In the genomic region with DNA sequence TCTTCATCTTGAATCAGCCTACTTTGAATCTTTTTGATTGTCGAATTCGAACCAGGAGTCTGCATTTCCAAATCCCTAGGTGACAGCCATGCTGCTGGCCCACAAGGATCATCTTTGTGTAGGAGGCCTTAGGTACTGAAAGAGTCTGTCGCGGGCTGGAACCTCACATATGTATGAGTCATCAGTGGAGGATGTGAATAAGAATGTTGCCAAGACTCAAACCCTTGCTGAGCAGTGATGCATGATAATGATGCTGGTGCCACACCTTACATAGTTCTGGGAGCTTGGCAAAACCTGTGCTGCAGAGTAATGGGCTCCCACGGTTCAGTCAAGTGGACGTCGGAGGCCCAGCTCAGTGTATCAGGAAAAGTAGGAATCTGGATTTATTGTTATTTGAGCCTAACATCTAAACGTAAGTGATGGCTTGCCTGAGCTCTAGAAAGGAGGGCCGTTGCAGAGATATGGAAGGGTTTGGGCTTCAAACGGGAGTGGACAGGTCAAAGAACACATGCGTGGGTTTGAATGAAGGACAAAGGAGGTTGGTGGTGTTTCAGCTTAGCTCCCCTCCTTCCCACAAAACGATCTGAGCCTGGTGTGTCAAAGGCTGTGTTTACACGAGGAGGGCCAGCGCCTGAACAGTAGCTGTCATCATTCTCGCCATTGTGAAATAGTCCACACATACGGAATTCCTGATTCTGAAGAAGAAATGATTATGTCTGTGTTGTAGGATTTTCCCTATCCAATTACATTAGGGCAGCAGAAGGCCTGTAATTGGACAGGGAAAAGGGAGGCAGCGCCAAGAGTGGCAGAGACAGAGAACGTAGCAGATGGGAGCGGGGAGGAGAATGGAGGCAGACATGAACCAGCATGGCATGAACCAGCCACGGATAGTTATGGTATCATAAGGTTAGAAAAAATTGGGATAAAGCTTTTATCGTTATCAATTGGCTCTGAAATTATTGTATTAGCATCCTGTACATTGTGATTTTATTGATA, we compare ENCODE assay signal across 18 mouse cellular contexts. TPM values are rescaled to one million over a fixed set of nuclear protein-coding genes. Genes with fewer than 3 reads are reported as not detected.
DNase-seq lines count a peak whose midpoint lies in the region; ATAC-seq and TF ChIP-seq lines count a peak whose summit lies in the region.
"Had no signal": no experiment of that assay in that cellular context is flagged by ENCODE, and none has a peak within 500 bp of the region (broad histone marks: within the 10 kb centered on the region; RNA-seq: fewer than 3 reads in every experiment).

No protein-coding gene starts in this region.

- peak; percentile 21 for DNase-seq in forebrain, embryonic 14.5 days (ENCODE audit: low spot score)
- no peak for DNase-seq in forebrain, embryonic 10.5 days (ENCODE audit: extremely low spot score, low spot score)
- DNase-seq in left cerebral cortex, postnatal 14 days (ENCODE audit: low spot score in 2 of 2), result peak; percentile 11 to 31
- DNase-seq in left cerebral cortex, postnatal 4 days, result no peak
- peak; percentile 55 for DNase-seq in ES-CJ7 (ENCODE audit: low read depth, low spot score)
- DNase-seq in left cerebral cortex, postnatal 36 days (ENCODE audit: low spot score in 2 of 2), result peak; percentile 23 to 37
- no peak for DNase-seq in heart, adult 2 months
- no peak for DNase-seq in kidney, adult 18-20 months
- DNase-seq: gastrocnemius, adult 2 months; kidney, postnatal 14 days had no signal

- H3K4me3 ChIP-seq in forebrain, embryonic 14.5 days (ENCODE audit: low read depth, low read length), result no peak overlapping the region
- H3K4me3 ChIP-seq in forebrain, embryonic 10.5 days, result no peak overlapping the region
- H3K4me3 ChIP-seq in heart, adult 2 months, result no peak overlapping the region
- H3K4me3 ChIP-seq: gastrocnemius, adult 2 months; heart, embryonic 10.5 days; limb, embryonic 10.5 days; midbrain, embryonic 10.5 days had no signal

- no peak overlapping the region for H3K4me2 ChIP-seq in forebrain, embryonic 14.5 days (ENCODE audit: low read length)

- no peak overlapping the region for H3K9ac ChIP-seq in forebrain, embryonic 14.5 days (ENCODE audit: low read length)
- H3K9ac ChIP-seq in heart, adult 2 months (ENCODE audit: low read depth, low read length), result no peak overlapping the region

- no peaks in the 10 kb centered on the region for H3K79me2 ChIP-seq in heart, adult 2 months (replicated peaks; ENCODE audit: control insufficient read depth, insufficient read depth, low read length)

- intact Hi-C loops in left cerebral cortex, postnatal 14 days (cut with DNase I), result no loop called here
- intact Hi-C loops in left cerebral cortex, postnatal 4 days (cut with DNase I), result no loop called here
- intact Hi-C loops in left cerebral cortex, postnatal 36 days (cut with DNase I), result no loop called here
- intact Hi-C loops in heart, adult 2 months (cut with DNase I), result no loop called here

- H3K4me1 ChIP-seq in forebrain, embryonic 14.5 days (ENCODE audit: control insufficient read depth, insufficient read depth, low read length), result no peaks in the 10 kb centered on the region
- H3K4me1 ChIP-seq in forebrain, embryonic 10.5 days, result no peaks in the 10 kb centered on the region
- H3K4me1 ChIP-seq in heart, adult 2 months (ENCODE audit: control insufficient read depth, insufficient read depth, low read length), result no peaks in the 10 kb centered on the region
- H3K4me1 ChIP-seq: heart, embryonic 10.5 days; limb, embryonic 10.5 days; midbrain, embryonic 10.5 days had no signal

- no peak for TF ChIP-seq EP300 in heart, adult 2 months (IDR thresholded peaks at IDR 0.05; ENCODE audit: insufficient read depth, low read depth, low read length)

- no peaks in the 10 kb centered on the region for H3K36me3 ChIP-seq in forebrain, embryonic 14.5 days (ENCODE audit: control insufficient read depth, insufficient read depth, low read length)
- no peaks in the 10 kb centered on the region for H3K36me3 ChIP-seq in forebrain, embryonic 10.5 days (replicated peaks)
- H3K36me3 ChIP-seq in heart, adult 2 months (ENCODE audit: control insufficient read depth, insufficient read depth, low read length), result no peaks in the 10 kb centered on the region
- H3K36me3 ChIP-seq: heart, embryonic 10.5 days; limb, embryonic 10.5 days; midbrain, embryonic 10.5 days had no signal

- no peaks in the 10 kb centered on the region for H3K27me3 ChIP-seq in forebrain, embryonic 14.5 days (replicated peaks; ENCODE audit: control insufficient read depth, insufficient read depth, low read length)
- H3K27me3 ChIP-seq in forebrain, embryonic 10.5 days (ENCODE audit: poor library complexity, severe bottlenecking), result no peaks in the 10 kb centered on the region
- H3K27me3 ChIP-seq in heart, adult 2 months (ENCODE audit: control insufficient read depth, insufficient read depth, low read length), result 0 out of 2 replicates have a peak, but pooled peaks cover 1% of the 10 kb centered on the region

- no peaks in the 10 kb centered on the region for H3K9me3 ChIP-seq in forebrain, embryonic 14.5 days (replicated peaks; ENCODE audit: control insufficient read depth, low read length)
- peaks cover under 1% of the 10 kb centered on the region; the same call in 1 of the 2 replicates for H3K9me3 ChIP-seq in forebrain, embryonic 10.5 days
- H3K9me3 ChIP-seq: limb, embryonic 10.5 days had no signal

- WGBS in forebrain, embryonic 14.5 days, result 82% methylated on average over 21 of the region's 21 CpGs
- WGBS in forebrain, embryonic 10.5 days, result 91% methylated on average over 21 of the region's 21 CpGs
- 81% methylated on average over 21 of the region's 21 CpGs for WGBS in heart, adult 2 months

- TF ChIP-seq POLR2A in heart, adult 2 months (IDR thresholded peaks at IDR 0.05; ENCODE audit: insufficient read depth, low read depth, low read length), result no peak

- H3K27ac ChIP-seq in forebrain, embryonic 14.5 days (ENCODE audit: low read depth, low read length), result no peak overlapping the region
- H3K27ac ChIP-seq in forebrain, embryonic 10.5 days, result no peak overlapping the region
- H3K27ac ChIP-seq in heart, adult 2 months, result no peak overlapping the region
- H3K27ac ChIP-seq: gastrocnemius, adult 2 months; heart, embryonic 10.5 days; limb, embryonic 10.5 days; midbrain, embryonic 10.5 days had no signal

- ATAC-seq in forebrain, embryonic 14.5 days, result peak; percentile 20; the same call in 1 of the 2 replicates
- ATAC-seq: lung, postnatal 0 days had no signal

- no peak for TF ChIP-seq CTCF in heart, adult 2 months (IDR thresholded peaks at IDR 0.05)

RNA-seq across cellular contexts. Expression of gene Pla2g7, which starts 24.7 kb away (rescaled TPM):
- 4.0 and 7.3 TPM in 2 replicates for polyA plus RNA-seq in forebrain, embryonic 14.5 days (2014; fragmentation: Nextera tagmentation; extraction: Ambion mirVana)
- polyA plus RNA-seq in forebrain, embryonic 10.5 days (2016; fragmentation: Nextera tagmentation; extraction: Ambion mirVana), result 2.6 and 3.8 TPM in 2 replicates
- 10 to 100 TPM; 60.4 to 65.9 TPM for total RNA-seq in left cerebral cortex, postnatal 14 days (2021)
- 10 to 100 TPM; 32.5 to 34.1 TPM for total RNA-seq in left cerebral cortex, postnatal 4 days (2021)
- 10 to 100 TPM; 72.1 to 86.8 TPM for total RNA-seq in left cerebral cortex, postnatal 36 days (2021)
- total RNA-seq in heart, adult 2 months (2021), result 1 to 10 TPM; 5.8 to 6.2 TPM
- 3.5 and 5.3 TPM in 2 replicates for polyA plus RNA-seq in heart, adult 2 months (2012; rRNA removed)
- total RNA-seq: MEL had no signal

RNA-seq across cellular contexts. Expression of gene Tdrd6, which starts 37.5 kb away (rescaled TPM):
- polyA plus RNA-seq in forebrain, embryonic 14.5 days (2014; fragmentation: Nextera tagmentation; extraction: Ambion mirVana), result 0.11 and 0.16 TPM in 2 replicates
- 0.02 and 0.37 TPM in 2 replicates for polyA plus RNA-seq in forebrain, embryonic 10.5 days (2016; fragmentation: Nextera tagmentation; extraction: Ambion mirVana)
- total RNA-seq in left cerebral cortex, postnatal 14 days (2021), result under 1 TPM; 0.38 to 0.40 TPM
- total RNA-seq in left cerebral cortex, postnatal 4 days (2021), result 1 to 10 TPM; 2.1 to 3.3 TPM
- under 1 TPM; 0.29 to 0.49 TPM for total RNA-seq in left cerebral cortex, postnatal 36 days (2021)
- total RNA-seq in heart, adult 2 months (2021), result not detected
- polyA plus RNA-seq in heart, adult 2 months (2012; rRNA removed), result 0.02 and 0.03 TPM in 2 replicates
- total RNA-seq: adrenal gland, adult 18-20 months; hematopoietic stem cell, adult 5-6 weeks; MEL had no signal
- polyA plus RNA-seq: C2C12; heart, embryonic 10.5 days; limb, embryonic 10.5 days had no signal

RNA-seq across cellular contexts. Expression of gene Ankrd66, which starts 49.2 kb away (rescaled TPM):
- 0.34 and 0.45 TPM in 2 replicates for polyA plus RNA-seq in forebrain, embryonic 14.5 days (2014; fragmentation: Nextera tagmentation; extraction: Ambion mirVana)
- 0.25 and 0.31 TPM in 2 replicates for polyA plus RNA-seq in forebrain, embryonic 10.5 days (2016; fragmentation: Nextera tagmentation; extraction: Ambion mirVana)
- total RNA-seq in left cerebral cortex, postnatal 14 days (2021), result not detected
- under 1 TPM in 1 of 2 experiments, not detected in 1; 0.58 TPM for total RNA-seq in left cerebral cortex, postnatal 4 days (2021)
- total RNA-seq in left cerebral cortex, postnatal 36 days (2021), result under 1 TPM in 1 of 2 experiments, not detected in 1; 0.32 TPM
- total RNA-seq in heart, adult 2 months (2021), result not detected
- polyA plus RNA-seq in heart, adult 2 months (2012; rRNA removed), result 0.25 TPM in 1 of 2 replicates, not detected in the other
- total RNA-seq: adrenal gland, adult 18-20 months; gastrocnemius, adult 2 months; hematopoietic stem cell, adult 5-6 weeks; MEL had no signal

Comparison
In these comparisons a context has a peak if more than half of its experiments do, and no peak if none do; other contexts are left out.
1. DNase-seq: peak in forebrain, embryonic 14.5 days (single experiment), left cerebral cortex, postnatal 14 days (2 of 2), ES-CJ7 (single experiment) and left cerebral cortex, postnatal 36 days (2 of 2); none in forebrain, embryonic 10.5 days (single experiment), left cerebral cortex, postnatal 4 days (single experiment), heart, adult 2 months (0 of 2) and kidney, adult 18-20 months (single experiment).
2. RNA of gene Pla2g7, which starts 24.7 kb away (total RNA-seq): 72.1 to 86.8 TPM in left cerebral cortex, postnatal 36 days, 60.4 to 65.9 TPM in left cerebral cortex, postnatal 14 days and 32.5 to 34.1 TPM in left cerebral cortex, postnatal 4 days; 5.8 to 6.2 TPM in heart, adult 2 months; every median in the first group is over 4 times any median in the second.